Mouse (Mus musculus) megakaryocyte, embryonic 14.5 days (primary cell): ENCODE measurements at regions not wholly inside any gene's neighbourhood (a gene's known extent, or its start where the extent isn't known, plus 50 kb on each side); places are given as distances from the start of the nearest gene placed in this dataset.

Experiments
- FLI1 ChIP-seq: IDR thresholded peaks from 2 replicates; pipeline ENCODE4 v1.6.1; 2012; ENCODE audit warnings: low read length, inconsistent platforms, mixed read lengths
- GATA1 ChIP-seq: IDR thresholded peaks from 3 replicates; pipeline ENCODE4 v1.6.1; 2012; ENCODE audit warnings: mixed read lengths, low read length, inconsistent platforms, borderline replicate concordance

DNA sequence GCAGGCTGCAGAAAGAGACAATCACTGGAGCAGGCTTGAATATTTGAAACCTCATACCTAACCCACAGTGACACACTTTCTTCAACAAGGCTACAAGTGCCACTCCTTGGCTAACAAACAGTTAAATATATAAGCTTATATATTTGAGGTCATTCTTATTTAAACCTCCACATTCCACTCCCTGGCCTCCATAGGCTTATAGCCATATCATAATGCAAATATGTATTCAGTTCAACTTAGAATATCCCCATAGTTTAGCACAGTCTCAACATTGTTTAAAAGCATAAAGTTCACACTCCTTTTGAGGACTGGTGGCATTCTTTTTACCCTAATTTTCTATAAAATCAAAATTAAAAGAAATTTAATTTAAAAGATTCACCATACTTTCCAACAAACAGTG, 390.0 kb upstream of the Mef2c start:
- TF ChIP-seq GATA1: no peak
- TF ChIP-seq FLI1: no peak
